Mouse (Mus musculus) urinary bladder, postnatal 4 days (tissue): ENCODE results near the gene Lrrc51.
"Not testable (repeated sequence)": the region's sequence is repeated elsewhere in the genome, so short reads cannot be mapped to it uniquely, and the experiment has no call there.

ENCODE experiments used
- DNase-seq, 2 experiments: peaks; one replicate each; pipeline ENCODE4 v3.0.0; 2021 to 2022; ENCODE audit warnings: low spot score in 2 of 2

Gene Lrrc51

GRCm38 (mm10) chr7:101933751-101934240, at the start of gene Lrrc51, which contains the start of gene Numa1:
Gene Lrrc51, minus strand, starts transcription at chr7:101933895.
Gene Numa1, plus strand, starts transcription at chr7:101934111.
- peak; percentile 94 to 96 for DNase-seq

- DNase-seq = no peak
These were observed 49.0 kb upstream of the Lrrc51 start for GRCm38 (mm10) chr7:101982735-101983134.

- peak in 1 of 2 experiments; percentile 44 for DNase-seq
These were observed 40.8 kb upstream of the Lrrc51 start for GRCm38 (mm10) chr7:101974505-101974904.

DNA sequence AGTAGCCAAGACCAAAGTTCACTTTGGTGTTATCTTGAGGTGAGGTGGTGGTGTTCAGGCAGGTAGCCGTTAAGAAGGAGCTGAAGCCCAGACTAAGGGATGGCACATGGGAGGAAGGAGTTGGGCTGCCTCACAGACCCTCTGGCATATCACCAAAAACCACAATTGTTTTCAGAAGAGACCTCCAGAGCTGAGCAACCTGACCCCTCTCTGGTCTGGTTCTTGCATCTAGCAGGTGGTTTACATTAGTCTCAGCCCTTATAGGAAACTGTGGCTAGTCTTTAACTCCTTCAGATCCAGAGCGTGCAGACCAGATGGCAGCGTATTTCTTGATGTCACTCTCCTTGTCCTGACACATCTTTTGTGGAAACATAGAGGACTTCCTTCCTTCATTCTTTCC, 40.0 kb upstream of the Lrrc51 start:
- no peak for DNase-seq

DNA sequence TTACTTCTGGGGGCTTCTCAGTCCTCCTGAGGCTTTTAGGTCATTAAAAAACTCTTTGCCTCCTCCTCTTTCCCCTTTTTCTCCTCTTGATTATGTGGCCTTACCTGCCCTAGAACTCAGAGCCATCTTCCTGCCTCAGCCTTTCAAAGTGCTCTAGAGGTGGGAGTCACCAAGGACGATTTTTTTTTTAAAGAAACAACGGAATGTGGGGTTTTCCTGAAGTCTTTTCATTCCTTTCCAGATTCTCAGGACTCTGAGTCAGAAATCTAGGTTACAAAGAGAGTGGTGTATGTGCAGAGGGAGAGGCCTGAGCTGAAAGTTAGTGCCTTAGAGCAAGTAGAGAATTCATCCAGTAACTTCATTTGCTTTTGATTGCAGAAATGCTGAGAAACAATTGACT, 38.0 kb upstream of the Lrrc51 start:
- no peak for DNase-seq

DNA sequence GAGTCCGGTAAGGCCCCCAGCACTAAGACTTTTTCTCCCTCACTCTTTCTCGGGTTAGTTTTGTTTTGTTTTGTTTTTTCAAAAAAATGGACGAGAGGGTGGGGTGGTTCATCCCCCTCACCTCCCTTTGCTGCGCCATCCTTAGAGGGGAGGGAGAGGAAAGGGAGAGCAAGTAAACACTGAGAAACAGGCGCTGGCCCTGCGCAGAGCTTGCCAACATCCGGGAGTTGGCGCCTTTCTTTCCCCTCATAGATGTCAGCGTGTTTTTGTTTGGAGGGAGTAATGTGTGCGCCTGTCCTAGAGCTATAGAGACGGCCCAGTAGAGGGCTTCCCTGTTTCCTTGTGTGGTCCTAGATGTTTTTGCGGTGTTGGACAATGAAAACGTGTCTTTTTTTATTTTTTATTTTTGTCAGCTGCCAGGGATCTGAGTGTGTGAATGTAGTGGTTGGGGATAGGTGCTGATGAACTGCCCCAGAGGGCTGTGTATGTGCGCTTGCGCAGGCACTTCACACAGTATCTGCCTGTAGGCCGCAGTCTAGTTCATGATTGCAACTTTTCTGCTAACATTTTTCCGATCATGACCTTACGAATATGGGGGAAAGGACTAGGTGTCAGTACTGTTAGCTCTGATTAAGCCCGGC, 37.2 kb upstream of the Lrrc51 start:
- peak; percentile 74 to 76 for DNase-seq

DNA sequence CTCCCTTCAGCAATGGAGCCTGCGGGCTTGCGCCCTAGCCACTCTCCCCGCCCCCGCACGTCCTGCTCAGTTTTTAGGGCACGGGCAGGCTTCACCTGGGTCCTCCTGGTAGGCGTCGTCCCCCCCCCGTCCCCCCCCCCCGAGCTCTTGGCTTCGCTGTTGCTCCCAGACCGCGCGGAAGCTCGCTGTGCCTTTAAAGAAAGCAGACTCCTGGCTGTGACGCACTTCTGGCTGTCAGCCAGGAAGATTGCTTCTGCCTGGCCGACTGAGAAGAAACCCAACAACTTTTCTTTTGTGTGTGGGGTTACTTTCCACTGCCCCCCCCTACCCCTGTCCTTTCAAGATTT, 36.7 kb upstream of the Lrrc51 start:
- DNase-seq = peak; percentile 87 to 91

GRCm38 (mm10) chr7:101969694-101970428, 36.2 kb upstream of the Lrrc51 start:
- peak; percentile 82 to 84 for DNase-seq

- DNase-seq = no peak
These were observed 35.1 kb upstream of the Lrrc51 start for GRCm38 (mm10) chr7:101968751-101969150.

DNA sequence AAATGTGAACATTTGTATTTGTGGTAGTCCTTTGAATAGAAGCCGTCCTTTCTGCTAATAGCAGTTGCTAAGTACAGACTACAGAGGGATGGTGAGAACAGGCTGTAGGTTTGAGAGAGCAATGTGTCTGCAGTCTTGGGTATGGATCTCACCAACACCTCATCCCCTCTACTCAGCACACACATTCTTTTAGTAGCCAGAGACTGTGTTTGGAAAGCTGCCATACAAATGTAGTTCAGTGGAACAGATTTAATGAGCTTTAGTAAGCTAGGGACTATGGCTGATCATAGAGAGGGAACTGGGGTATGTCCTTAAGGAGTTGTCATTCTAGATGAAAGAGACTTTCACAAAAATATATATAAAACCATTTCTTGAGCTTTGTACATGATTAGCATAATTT, 33.6 kb upstream of the Lrrc51 start:
- DNase-seq = no peak

- no peak for DNase-seq
These were observed 31.9 kb upstream of the Lrrc51 start for GRCm38 (mm10) chr7:101965606-101966005.

- no peak for DNase-seq
These were observed 30.9 kb upstream of the Lrrc51 start for GRCm38 (mm10) chr7:101964551-101964950.

DNA sequence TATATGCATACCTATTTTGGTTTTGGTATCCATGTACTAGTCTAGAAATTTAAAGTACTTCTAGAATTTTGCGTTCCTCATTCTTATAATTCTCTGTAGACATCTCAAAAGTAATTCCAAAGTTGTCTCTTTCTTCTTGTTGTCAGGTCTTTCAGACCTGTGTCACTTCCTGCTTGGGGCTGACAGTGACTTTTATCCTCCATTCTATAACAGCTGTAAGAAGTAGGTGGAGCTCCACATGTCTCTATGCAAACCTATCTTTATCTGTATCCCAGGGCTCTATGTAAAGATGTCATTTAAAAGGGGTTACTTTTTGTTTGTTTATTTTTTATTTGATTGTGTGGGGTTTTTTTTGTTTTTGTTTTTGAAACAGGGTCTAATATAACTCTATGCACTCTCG, 29.9 kb upstream of the Lrrc51 start:
- no peak for DNase-seq

GRCm38 (mm10) chr7:101962829-101963228, 29.1 kb upstream of the Lrrc51 start:
- DNase-seq = no peak

- DNase-seq = no peak
These were observed 23.2 kb upstream of the Lrrc51 start for GRCm38 (mm10) chr7:101956911-101957310.

- DNase-seq = no peak
These were observed 22.8 kb upstream of the Lrrc51 start for GRCm38 (mm10) chr7:101956481-101956880.

- DNase-seq = no peak
These were observed 22.2 kb upstream of the Lrrc51 start for GRCm38 (mm10) chr7:101955862-101956261.

DNA sequence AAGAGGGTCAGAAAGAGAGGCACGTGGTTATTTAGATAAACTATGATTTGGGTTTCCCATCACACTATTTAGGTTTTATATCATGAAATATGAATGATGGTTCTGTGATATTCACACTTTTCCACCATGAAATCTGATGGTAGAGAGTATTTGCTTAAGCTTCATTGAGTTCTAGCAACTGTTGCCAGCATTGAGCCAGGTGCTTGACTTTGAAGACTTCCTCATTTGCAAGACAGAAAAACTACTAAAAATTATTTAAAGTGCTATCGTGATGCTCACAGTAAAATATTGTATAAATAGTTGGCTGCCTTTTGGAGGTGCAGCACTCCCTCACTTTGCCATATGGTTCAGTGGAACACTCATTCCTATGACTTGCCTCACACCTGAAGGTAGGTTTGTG, 21.6 kb upstream of the Lrrc51 start:
- no peak for DNase-seq

GRCm38 (mm10) chr7:101954163-101954562, 20.5 kb upstream of the Lrrc51 start:
- no peak for DNase-seq

- DNase-seq = no peak
These were observed 18.4 kb upstream of the Lrrc51 start for GRCm38 (mm10) chr7:101952098-101952497.

DNA sequence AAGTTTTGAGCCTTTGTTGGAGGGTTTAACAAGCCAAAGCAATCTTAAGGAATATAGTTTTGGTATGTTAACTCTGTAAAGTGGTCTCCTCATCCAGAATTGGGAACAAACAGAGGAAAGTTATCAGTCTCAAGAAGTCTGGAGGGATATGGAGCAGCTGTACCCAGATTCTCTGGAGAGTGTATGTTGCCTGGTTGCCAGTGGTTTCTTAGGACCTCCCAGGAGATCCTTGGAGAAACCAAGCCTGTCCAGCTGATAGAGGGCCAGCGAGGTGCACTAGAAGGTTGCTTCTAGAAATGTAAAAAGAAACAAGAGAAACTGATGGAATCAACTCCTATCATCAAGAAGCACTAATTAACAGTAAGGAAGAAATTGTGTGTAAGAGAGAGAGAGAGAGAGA, 18.0 kb upstream of the Lrrc51 start:
- no peak for DNase-seq

- not testable (repeated sequence) for DNase-seq
These were observed 15.3 kb upstream of the Lrrc51 start for GRCm38 (mm10) chr7:101949008-101949407.

- DNase-seq = no peak
These were observed 6.1 kb upstream of the Lrrc51 start for GRCm38 (mm10) chr7:101939758-101940157.
